Mouse (Mus musculus): ENCODE measurements around the gene Ncmap. TPM values are rescaled to one million over a fixed set of nuclear protein-coding genes. Genes with fewer than 3 reads are reported as not detected.

Ncmap gene
- total RNA-seq, 4 experiments from 2014 or later: 0.82 to 1.9 (median 1.2) TPM

GRCm38 (mm10) chr4:135353066-135353793, 44.8 kb downstream of the Ncmap start, which contains the start of gene Srrm1:
TSS of gene Srrm1 (minus strand) at chr4:135353321.
- peak; percentile 93 to 98 for DNase-seq (ENCODE audit: low spot score in 2 of 2)

DNA sequence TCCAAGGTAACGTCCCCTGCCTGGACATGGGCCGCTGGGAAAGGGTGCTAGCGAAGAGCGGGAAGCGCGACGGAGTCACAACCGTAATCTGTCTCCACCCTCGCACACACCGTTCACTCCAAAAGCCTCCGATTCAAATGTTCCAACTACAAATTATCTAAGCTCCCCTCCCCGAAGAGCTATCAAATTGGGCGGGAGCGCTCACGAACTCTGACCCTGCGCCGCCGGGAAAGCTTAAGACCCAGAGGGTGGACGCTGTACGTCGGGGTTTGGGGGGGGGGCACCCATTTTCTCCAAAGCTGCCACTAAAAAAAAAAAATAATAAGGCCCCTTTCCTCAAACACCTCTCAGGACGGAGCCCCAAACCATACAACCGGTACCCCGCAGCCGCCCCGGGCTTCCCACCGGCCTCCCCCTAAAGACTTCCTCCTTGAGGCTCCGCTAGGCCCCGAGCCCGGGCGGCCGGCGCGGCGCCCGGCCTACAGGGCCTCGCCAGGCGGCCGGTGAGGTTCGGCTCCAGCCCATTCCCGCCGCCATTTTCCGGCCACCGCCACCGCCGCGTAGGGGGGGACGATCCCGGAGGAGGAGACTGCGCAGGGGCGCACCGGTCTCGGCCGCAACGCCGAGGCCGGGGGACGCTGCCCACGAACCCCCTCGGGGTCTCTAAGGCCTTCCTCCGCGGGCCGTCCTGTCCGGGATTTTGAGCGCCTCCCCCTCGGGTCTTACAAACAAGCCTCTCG, 45.5 kb downstream of the Ncmap start:
- peak in 1 of 2 experiments; percentile 10 for DNase-seq (ENCODE audit: low spot score in 2 of 2)

- DNase-seq (ENCODE audit: low spot score in 2 of 2): no peak
These were observed 60.6 kb downstream of the Ncmap start for GRCm38 (mm10) chr4:135337376-135337942.

DNA sequence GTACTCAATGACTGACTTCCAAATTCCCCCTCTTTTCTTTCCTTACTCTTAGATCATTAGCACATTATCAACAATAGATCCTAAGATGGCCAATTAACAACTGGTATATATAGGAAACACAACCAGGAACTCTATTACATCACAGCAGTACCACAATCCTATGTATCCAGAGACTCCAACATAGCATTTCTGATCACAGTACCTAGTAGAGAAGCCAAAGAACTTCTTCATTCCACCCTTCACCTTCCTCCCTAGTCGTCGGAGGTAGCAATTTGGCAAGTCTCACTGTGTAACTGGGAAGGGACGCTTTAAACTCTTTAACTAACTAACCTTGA, 62.0 kb downstream of the Ncmap start:
- DNase-seq (ENCODE audit: low spot score in 2 of 2): no peak

GRCm38 (mm10) chr4:135335327-135336022, 62.6 kb downstream of the Ncmap start:
- no peak for DNase-seq (ENCODE audit: low spot score in 2 of 2)

DNA sequence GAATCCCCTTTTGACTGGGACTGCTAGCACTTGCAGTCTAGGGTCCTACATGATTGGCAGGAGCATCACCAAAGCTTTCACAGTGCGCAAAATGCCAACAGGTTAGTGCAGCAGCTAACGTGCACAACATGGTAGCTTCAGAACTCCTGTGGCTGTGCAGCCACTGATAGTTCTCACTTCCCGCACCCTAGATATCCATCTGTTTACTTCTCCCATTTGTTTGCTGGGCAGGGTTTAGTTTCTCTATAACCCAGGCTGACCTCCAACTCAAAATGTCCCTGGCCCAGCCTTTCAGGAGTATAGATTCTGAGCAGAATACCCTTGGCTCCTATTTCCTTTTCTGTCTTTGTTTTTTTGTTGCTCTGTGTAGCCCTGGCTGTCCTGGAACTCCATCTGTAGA, 71.6 kb downstream of the Ncmap start:
- DNase-seq (ENCODE audit: low spot score in 2 of 2): no peak

- DNase-seq (ENCODE audit: low spot score in 2 of 2): no peak
These were observed 72.0 kb downstream of the Ncmap start for GRCm38 (mm10) chr4:135326046-135326445.

GRCm38 (mm10) chr4:135323021-135323420, 75.0 kb downstream of the Ncmap start:
- no peak for DNase-seq (ENCODE audit: low spot score in 2 of 2)

Small RNAs within 50 kb of the gene (microRNA-seq; reads per million reads assigned to microRNA genes)
- 443 to 779 reads per million in 2 experiments for gene Mir700

Other genes starting within 250 kb of the Ncmap start
- gene Clic4, start 125.4 kb downstream of the Ncmap start, total RNA-seq (2022): 10 to 100 TPM; 40.1 to 47.4 (median 42.7) TPM
- 100 to 1,000 TPM; 137 to 151 (median 142) TPM for gene Srrm1, start 44.9 kb downstream of the Ncmap start, total RNA-seq (2022)
- gene Rcan3, start 35.6 kb upstream of the Ncmap start, total RNA-seq (2022): 10 to 100 TPM; 34.1 to 40.4 (median 36.2) TPM
- gene Stpg1, start 96.6 kb upstream of the Ncmap start, total RNA-seq (2022): 1 to 10 TPM in 3 of 4 experiments, under 1 TPM in 1; 0.83 to 1.3 (median 1.2) TPM
- 100 to 1,000 TPM in 3 of 4 experiments, 10 to 100 TPM in 1; 96.7 to 124 (median 114) TPM for gene Nipal3, start 96.8 kb upstream of the Ncmap start, total RNA-seq (2022)
- 1 to 10 TPM; 1.1 to 1.8 (median 1.5) TPM for gene Grhl3, start 175.4 kb upstream of the Ncmap start, total RNA-seq (2022)